Mouse (Mus musculus) C2C12 (cell line): ENCODE data around the gene St13.

ENCODE experiments used
- CTCF ChIP-seq: IDR thresholded peaks from one replicate; pipeline ENCODE4 v1.5.1; 2011; ENCODE audit not compliant: control insufficient read depth, insufficient read depth, insufficient read length
- FOSL1 ChIP-seq: IDR thresholded peaks from one replicate; pipeline ENCODE4 v1.8.0; 2011; ENCODE audit warnings: mild to moderate bottlenecking, low read length; ENCODE audit not compliant: poor library complexity, insufficient read depth, severe bottlenecking
- MAX ChIP-seq: IDR thresholded peaks from one replicate; pipeline ENCODE4 v1.6.1; 2011; ENCODE audit warnings: mild to moderate bottlenecking, control low read depth
- MYOD1 ChIP-seq: IDR thresholded peaks from one replicate; pipeline ENCODE4 v1.6.1; 2011; ENCODE audit warnings: low read depth; ENCODE audit not compliant: control insufficient read depth, insufficient read length
- MYOG ChIP-seq: IDR thresholded peaks from one replicate; pipeline ENCODE4 v1.6.1; 2011; ENCODE audit not compliant: control insufficient read depth, insufficient read length; ENCODE audit errors: extremely low read depth
- USF1 ChIP-seq: IDR thresholded peaks from one replicate; pipeline ENCODE4 v1.6.1; 2011; ENCODE audit warnings: low read depth, mild to moderate bottlenecking, control low read depth, moderate library complexity

- no peak for TF ChIP-seq CTCF
- TF ChIP-seq MYOG, result no peak
- no peak for TF ChIP-seq USF1
- TF ChIP-seq MAX, result no peak
- TF ChIP-seq FOSL1, result no peak
- no peak for TF ChIP-seq MYOD1
Measured at GRCm38 (mm10) chr15:81339158-81339557, 60.7 kb downstream of the St13 start.
